Mouse (Mus musculus): ENCODE measurements around the gene Fsd1. TPM values are rescaled to one million over a fixed set of nuclear protein-coding genes. Genes with fewer than 3 reads are reported as not detected.
"Not testable (repeated sequence)": the region's sequence is repeated elsewhere in the genome, so short reads cannot be mapped to it uniquely, and the experiment has no call there.

Fsd1 gene
- polyA plus RNA-seq (2015; fragmentation: Nextera tagmentation; extraction: Ambion mirVana), result 203 and 208 TPM in 2 replicates

- H3K4me1 ChIP-seq, result peaks cover 16% of the 10 kb centered on the region
- peak; percentile 87 for ATAC-seq (replicated peaks)
- H3K9ac ChIP-seq, result peak within 1 kb of the TSS; percentile 89
- peak within 1 kb of the TSS; percentile 91 for H3K4me3 ChIP-seq
- no peaks in the 10 kb centered on the region for H3K27me3 ChIP-seq (replicated peaks)
- peak within 1 kb of the TSS; percentile 86 for H3K4me2 ChIP-seq
- H3K27ac ChIP-seq, result peak within 1 kb of the TSS; percentile 81
- 9% methylated on average over 34 of the region's 35 CpGs for WGBS
- no peaks in the 10 kb centered on the region for H3K9me3 ChIP-seq
- peaks cover 5% of the 10 kb centered on the region; the same call in 1 of the 2 replicates for H3K36me3 ChIP-seq (replicated peaks)
These were observed at the start of gene Fsd1 for GRCm38 (mm10) chr17:55986030-55986961. TSS of gene Fsd1 (plus strand) at chr17:55986509.

GRCm38 (mm10) chr17:55944387-55944865 is 41.9 kb upstream of the Fsd1 start:
- peak overlapping the region; percentile 85 for H3K4me2 ChIP-seq
- H3K36me3 ChIP-seq (replicated peaks); ATAC-seq (replicated peaks); H3K9me3 ChIP-seq; H3K27me3 ChIP-seq (replicated peaks): not testable (repeated sequence)
- H3K4me1 ChIP-seq, result peaks cover 10% of the 10 kb centered on the region; the same call in 1 of the 2 replicates
- H3K4me3 ChIP-seq, result peak overlapping the region; percentile 54
- peak overlapping the region; percentile 94 for H3K27ac ChIP-seq
- peak overlapping the region; percentile 67 for H3K9ac ChIP-seq
- WGBS, result 34% methylated on average over 10 of the region's 10 CpGs

GRCm38 (mm10) chr17:55944866-55945682 is 41.2 kb upstream of the Fsd1 start:
- not testable (repeated sequence) for H3K9me3 ChIP-seq; H3K36me3 ChIP-seq (replicated peaks); H3K27me3 ChIP-seq (replicated peaks)
- peak; percentile 99 for ATAC-seq (replicated peaks)
- under 1% methylated on average over 55 of the region's 56 CpGs for WGBS
- Histone ChIP-seq H3K27ac (peak overlapping the region; percentile 94), H3K4me3 (peak overlapping the region; percentile 54), H3K4me1 (peaks cover 10% of the 10 kb centered on the region; the same call in 1 of the 2 replicates), H3K9ac (peak overlapping the region; percentile 67), H3K4me2 (peak overlapping the region; percentile 85)

- 0 out of 2 replicates have a peak, but pooled peaks have one; percentile 0 for ATAC-seq (replicated peaks)
- 35% methylated on average over 5 of the region's 5 CpGs for WGBS
- no peaks in the 10 kb centered on the region for H3K36me3 ChIP-seq (replicated peaks)
- no peaks in the 10 kb centered on the region for H3K27me3 ChIP-seq (replicated peaks)
- H3K27ac ChIP-seq, result peak overlapping the region; percentile 94
- H3K4me2 ChIP-seq, result peak overlapping the region; percentile 85
- peak overlapping the region; percentile 54 for H3K4me3 ChIP-seq
- H3K9me3 ChIP-seq, result no peaks in the 10 kb centered on the region
- peak overlapping the region; percentile 67 for H3K9ac ChIP-seq
- peaks cover 10% of the 10 kb centered on the region; the same call in 1 of the 2 replicates for H3K4me1 ChIP-seq
These were observed 40.6 kb upstream of the Fsd1 start for GRCm38 (mm10) chr17:55945696-55946095.

GRCm38 (mm10) chr17:55948647-55949046 is 37.7 kb upstream of the Fsd1 start:
- Histone ChIP-seq H3K4me3 (no peak overlapping the region), H3K27me3 (replicated peaks) (no peaks in the 10 kb centered on the region), H3K4me1 (peaks cover 10% of the 10 kb centered on the region; the same call in 1 of the 2 replicates), H3K36me3 (replicated peaks) (no peaks in the 10 kb centered on the region), H3K9me3 (no peaks in the 10 kb centered on the region), H3K27ac (no peak overlapping the region), H3K4me2 (no peak overlapping the region), H3K9ac (no peak overlapping the region)
- ATAC-seq (replicated peaks), result no peak
- 87% methylated on average over 4 of the region's 4 CpGs for WGBS

GRCm38 (mm10) chr17:55949400-55949799 is 36.9 kb upstream of the Fsd1 start, which contains the start of gene Zfp119b:
TSS of gene Zfp119b (minus strand) at chr17:55949500.
- Histone ChIP-seq H3K27me3 (replicated peaks) (peaks cover 4% of the 10 kb centered on the region; the same call in 1 of the 2 replicates), H3K9ac (no peak within 1 kb of the TSS), H3K4me3 (no peak within 1 kb of the TSS), H3K4me2 (no peak within 1 kb of the TSS), H3K27ac (no peak within 1 kb of the TSS), H3K36me3 (replicated peaks) (no peaks in the 10 kb centered on the region), H3K9me3 (no peaks in the 10 kb centered on the region), H3K4me1 (peaks cover 6% of the 10 kb centered on the region; the same call in 1 of the 2 replicates)
- ATAC-seq (replicated peaks), result no peak
- WGBS, result 93% methylated on average over 2 of the region's 2 CpGs

GRCm38 (mm10) chr17:55950601-55951000 is 35.7 kb upstream of the Fsd1 start:
- Histone ChIP-seq H3K4me3 (no peak overlapping the region), H3K36me3 (replicated peaks) (no peaks in the 10 kb centered on the region), H3K9me3 (no peaks in the 10 kb centered on the region), H3K4me1 (peaks cover 7% of the 10 kb centered on the region), H3K4me2 (no peak overlapping the region), H3K9ac (no peak overlapping the region), H3K27ac (no peak overlapping the region), H3K27me3 (replicated peaks) (peaks cover 4% of the 10 kb centered on the region; the same call in 1 of the 2 replicates)
- 80% methylated on average over 9 of the region's 9 CpGs for WGBS
- ATAC-seq (replicated peaks), result no peak

- H3K36me3 ChIP-seq (replicated peaks), result no peaks in the 10 kb centered on the region
- H3K27me3 ChIP-seq (replicated peaks), result peaks cover 4% of the 10 kb centered on the region; the same call in 1 of the 2 replicates
- H3K4me1 ChIP-seq, result peaks cover 12% of the 10 kb centered on the region
- no peak overlapping the region for H3K4me2 ChIP-seq
- no peak for ATAC-seq (replicated peaks)
- no peak overlapping the region for H3K9ac ChIP-seq
- H3K4me3 ChIP-seq, result no peak overlapping the region
- H3K27ac ChIP-seq, result no peak overlapping the region
- no peaks in the 10 kb centered on the region for H3K9me3 ChIP-seq
These were observed 34.3 kb upstream of the Fsd1 start for GRCm38 (mm10) chr17:55952041-55952440.

- no peak within 1 kb of the TSS for H3K9ac ChIP-seq
- WGBS, result 71% methylated on average over 6 of the region's 6 CpGs
These were observed 33.8 kb upstream of the Fsd1 start, which contains the start of gene Ebi3 for GRCm38 (mm10) chr17:55952447-55953027. TSS of gene Ebi3 (plus strand) at chr17:55952640.

GRCm38 (mm10) chr17:55953751-55954150 is 32.6 kb upstream of the Fsd1 start:
- Histone ChIP-seq H3K27me3 (replicated peaks) (peaks cover 4% of the 10 kb centered on the region; the same call in 1 of the 2 replicates), H3K36me3 (replicated peaks) (no peaks in the 10 kb centered on the region), H3K9ac (no peak overlapping the region), H3K27ac (no peak overlapping the region), H3K4me2 (no peak overlapping the region), H3K4me3 (no peak overlapping the region), H3K9me3 (no peaks in the 10 kb centered on the region), H3K4me1 (peaks cover 27% of the 10 kb centered on the region)
- no peak for ATAC-seq (replicated peaks)
- WGBS, result 79% methylated on average over 6 of the region's 6 CpGs

More at GRCm38 (mm10) chr17:55952447-55953027, 33.8 kb upstream of the Fsd1 start, which contains the start of gene Ebi3:
- H3K4me2 ChIP-seq, result no peak within 1 kb of the TSS
- H3K27me3 ChIP-seq (replicated peaks), result peaks cover 4% of the 10 kb centered on the region; the same call in 1 of the 2 replicates
- peaks cover 16% of the 10 kb centered on the region for H3K4me1 ChIP-seq
- no peak within 1 kb of the TSS for H3K27ac ChIP-seq
- ATAC-seq (replicated peaks), result no peak
- H3K9me3 ChIP-seq, result no peaks in the 10 kb centered on the region
- H3K36me3 ChIP-seq (replicated peaks), result no peaks in the 10 kb centered on the region
- H3K4me3 ChIP-seq, result no peak within 1 kb of the TSS

GRCm38 (mm10) chr17:55954229-55954628 is 32.1 kb upstream of the Fsd1 start:
- no peak overlapping the region for H3K4me2 ChIP-seq
- no peak overlapping the region for H3K27ac ChIP-seq
- peaks cover 4% of the 10 kb centered on the region; the same call in 1 of the 2 replicates for H3K27me3 ChIP-seq (replicated peaks)
- H3K4me3 ChIP-seq, result no peak overlapping the region
- H3K36me3 ChIP-seq (replicated peaks), result no peaks in the 10 kb centered on the region
- ATAC-seq (replicated peaks), result no peak
- no peaks in the 10 kb centered on the region for H3K9me3 ChIP-seq
- H3K9ac ChIP-seq, result no peak overlapping the region
- H3K4me1 ChIP-seq, result peaks cover 28% of the 10 kb centered on the region
- WGBS, result 40% methylated on average over 16 of the region's 16 CpGs

All from midbrain, embryonic 15.5 days (tissue).